Comparison of ENCODE assay signal across 13 mouse cellular contexts in genomic region chr10:86479718-86480121, GRCm38 (mm10). TPM values are rescaled to one million over a fixed set of nuclear protein-coding genes. Genes with fewer than 3 reads are reported as not detected.
DNase-seq lines count a peak whose midpoint lies in the region; ATAC-seq and TF ChIP-seq lines count a peak whose summit lies in the region.
"Had no signal": no experiment of that assay in that cellular context is flagged by ENCODE, and none has a peak within 500 bp of the region (broad histone marks: within the 10 kb centered on the region; RNA-seq: fewer than 3 reads in every experiment).

No protein-coding gene starts in this region.

- peak; percentile 64 for ATAC-seq in embryonic facial prominence, embryonic 14.5 days (ENCODE audit: low read depth)

- 26% methylated on average over 4 of the region's 4 CpGs for WGBS in embryonic facial prominence, embryonic 14.5 days
- WGBS in midbrain, embryonic 10.5 days, result 75% methylated on average over 4 of the region's 4 CpGs

- no peak overlapping the region for H3K9ac ChIP-seq in embryonic facial prominence, embryonic 14.5 days (ENCODE audit: low read depth, low read length)

- H3K9me3 ChIP-seq in embryonic facial prominence, embryonic 14.5 days (ENCODE audit: control insufficient read depth, low read length), result no peaks in the 10 kb centered on the region
- no peaks in the 10 kb centered on the region for H3K9me3 ChIP-seq in midbrain, embryonic 10.5 days (replicated peaks)

- no peak for TF ChIP-seq POLR2A in brain, embryonic 14.5 days (IDR thresholded peaks at IDR 0.05; ENCODE audit: borderline replicate concordance, extremely low read depth, insufficient read depth, insufficient read length, poor library complexity, severe bottlenecking)

- H3K27me3 ChIP-seq in embryonic facial prominence, embryonic 14.5 days (replicated peaks; ENCODE audit: control insufficient read depth, insufficient read depth, low read length), result no peaks in the 10 kb centered on the region
- no peaks in the 10 kb centered on the region for H3K27me3 ChIP-seq in midbrain, embryonic 10.5 days (ENCODE audit: low read depth, poor library complexity, severe bottlenecking)

- DNase-seq in layer of hippocampus, postnatal 14 days (ENCODE audit: low spot score in 2 of 2), result peak; percentile 44 to 48
- no peak for DNase-seq in layer of hippocampus, adult 11-12 months (ENCODE audit: low spot score)
- peak; percentile 46 for DNase-seq in brain, embryonic 14.5 days (ENCODE audit: low read depth)
- peak; percentile 89 for DNase-seq in cerebellum, adult 8-10 months
- peak; percentile 58 for DNase-seq in embryonic facial prominence, embryonic 14.5 days (ENCODE audit: low spot score)
- DNase-seq in adrenal gland, postnatal 25 days, result no peak
- no peak for DNase-seq in thymus, postnatal 0 days (ENCODE audit: low spot score)
- no peak for DNase-seq in midbrain, embryonic 10.5 days (ENCODE audit: low spot score)
- DNase-seq: kidney, adult 9 months; lung, adult 18-20 months had no signal

- H3K36me3 ChIP-seq in embryonic facial prominence, embryonic 14.5 days (ENCODE audit: control insufficient read depth, insufficient read depth, low read length), result no peaks in the 10 kb centered on the region
- no peaks in the 10 kb centered on the region for H3K36me3 ChIP-seq in midbrain, embryonic 10.5 days

- no peak for TF ChIP-seq CTCF in brain, embryonic 14.5 days (IDR thresholded peaks at IDR 0.05; ENCODE audit: borderline replicate concordance, extremely low read depth, insufficient read depth, insufficient read length)

- H3K4me1 ChIP-seq in embryonic facial prominence, embryonic 14.5 days (ENCODE audit: control insufficient read depth, insufficient read depth, low read length), result no peaks in the 10 kb centered on the region
- H3K4me1 ChIP-seq in midbrain, embryonic 10.5 days, result peaks cover 8% of the 10 kb centered on the region; the same call in 1 of the 2 replicates

- no peak overlapping the region for H3K4me3 ChIP-seq in embryonic facial prominence, embryonic 14.5 days (ENCODE audit: low read depth, low read length)
- H3K4me3 ChIP-seq in midbrain, embryonic 10.5 days, result no peak overlapping the region
- H3K4me3 ChIP-seq: erythroblast, embryonic 14.5 days; myocyte had no signal

- H3K27ac ChIP-seq in embryonic facial prominence, embryonic 14.5 days (replicated peaks; ENCODE audit: low read depth, low read length), result no peak overlapping the region
- no peak overlapping the region for H3K27ac ChIP-seq in midbrain, embryonic 10.5 days (replicated peaks)

- H3K4me2 ChIP-seq in embryonic facial prominence, embryonic 14.5 days (ENCODE audit: low read depth, low read length), result no peak overlapping the region

RNA-seq across cellular contexts. Expression of gene Syn3, which starts 19.0 kb away (rescaled TPM):
- total RNA-seq in layer of hippocampus, postnatal 14 days (2021), result 10 to 100 TPM; 27.1 to 28.4 TPM
- 10.4 and 25.2 TPM in 2 replicates for polyA plus RNA-seq in brain, embryonic 14.5 days (2012; rRNA removed)
- polyA plus RNA-seq in embryonic facial prominence, embryonic 14.5 days (2014; fragmentation: Nextera tagmentation; extraction: Ambion mirVana), result 2.0 and 2.4 TPM in 2 replicates
- 3.4 and 5.2 TPM in 2 replicates for total RNA-seq in adrenal gland, postnatal 25 days (2021)
- polyA plus RNA-seq in thymus, postnatal 0 days (2015; fragmentation: Nextera tagmentation; extraction: Ambion mirVana), result 0.98 and 1.1 TPM in 2 replicates
- 3.0 and 5.3 TPM in 2 replicates for polyA plus RNA-seq in midbrain, embryonic 10.5 days (2016; fragmentation: Nextera tagmentation; extraction: Ambion mirVana)
- total RNA-seq: megakaryocyte, adult 5-6 weeks had no signal
- polyA plus RNA-seq: erythroblast, embryonic 14.5 days had no signal

Comparison
In these comparisons a context has a peak if more than half of its experiments do, and no peak if none do; other contexts are left out.
1. DNase-seq: peak in layer of hippocampus, postnatal 14 days (2 of 2), brain, embryonic 14.5 days (single experiment), cerebellum, adult 8-10 months (single experiment) and embryonic facial prominence, embryonic 14.5 days (single experiment); none in layer of hippocampus, adult 11-12 months (single experiment), adrenal gland, postnatal 25 days (single experiment), thymus, postnatal 0 days (single experiment) and midbrain, embryonic 10.5 days (single experiment).